9 mouse cellular contexts compared by ENCODE assay signal in the genomic region with DNA sequence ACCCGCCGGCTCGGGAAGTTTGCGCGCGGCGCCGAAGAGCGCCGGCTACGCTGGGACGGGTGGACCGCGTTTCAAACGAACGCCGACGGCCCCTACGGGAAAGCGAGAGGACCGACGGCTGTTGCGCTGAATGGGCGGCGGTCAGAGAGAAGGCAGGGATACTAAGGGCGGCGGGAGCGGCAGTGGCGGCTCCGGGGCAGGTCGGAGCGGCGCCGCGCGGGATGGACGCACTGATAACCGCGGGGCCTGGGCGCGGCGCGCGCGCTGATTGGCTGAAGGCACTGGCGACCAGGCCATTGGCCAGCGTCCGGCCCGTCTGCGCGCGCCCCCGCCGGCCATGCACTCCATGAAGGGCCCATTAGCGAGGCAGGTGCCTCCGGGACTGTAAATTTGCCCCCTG. TPM values are rescaled to one million over a fixed set of nuclear protein-coding genes. Genes with fewer than 3 reads are reported as not detected.
A peak's percentile ranks its signal among the peaks of the same experiment; 100 is the strongest.
DNase-seq lines count a peak whose midpoint lies in the region; ATAC-seq and TF ChIP-seq lines count a peak whose summit lies in the region.
"Had no signal": no experiment of that assay in that cellular context is flagged by ENCODE, and none has a peak within 500 bp of the region (broad histone marks: within the 10 kb centered on the region; RNA-seq: fewer than 3 reads in every experiment).

TSS of gene Nkx6-2 (minus strand) at position 203 of the 400 bp plus-strand sequence.

- peak within 1 kb of the TSS; percentile 63 for H3K9ac ChIP-seq in ES-Bruce4 (ENCODE audit: low read depth, poor library complexity, severe bottlenecking)
- peak within 1 kb of the TSS; percentile 33; the same call in 1 of the 2 replicates for H3K9ac ChIP-seq in forebrain, embryonic 11.5 days (ENCODE audit: low read length)
- H3K9ac ChIP-seq in midbrain, embryonic 15.5 days, result no peak within 1 kb of the TSS

- H3K4me1 ChIP-seq in ES-Bruce4 (ENCODE audit: control insufficient read depth, insufficient read depth, low read length), result peaks cover 8% of the 10 kb centered on the region
- H3K4me1 ChIP-seq in forebrain, embryonic 11.5 days (replicated peaks; ENCODE audit: control insufficient read depth, insufficient read depth, low read length), result peaks cover 19% of the 10 kb centered on the region
- H3K4me1 ChIP-seq in midbrain, embryonic 15.5 days, result peaks cover 31% of the 10 kb centered on the region

- TF ChIP-seq EP300 in ES-Bruce4 (IDR thresholded peaks at IDR 0.05; ENCODE audit: insufficient read depth, low read depth, low read length), result no peak

- peak; percentile 88 for ATAC-seq in forebrain, embryonic 11.5 days (replicated peaks; ENCODE audit: low FRiP score)
- ATAC-seq in midbrain, embryonic 15.5 days (replicated peaks), result no peak

- WGBS in forebrain, embryonic 11.5 days, result 1% methylated on average over 56 of the region's 56 CpGs
- under 1% methylated on average over 56 of the region's 56 CpGs for WGBS in midbrain, embryonic 15.5 days

- intact Hi-C loops in left cerebral cortex, postnatal 25 days (cut with DNase I), result loop anchor here (5.0 kb wide), 1 partner anchor 90 kb away; no protein-coding TSS in a partner anchor

- H3K36me3 ChIP-seq in ES-Bruce4 (ENCODE audit: control insufficient read depth, insufficient read depth, low read length, poor library complexity, severe bottlenecking), result no peaks in the 10 kb centered on the region
- H3K36me3 ChIP-seq in forebrain, embryonic 11.5 days (ENCODE audit: control insufficient read depth, insufficient read depth, low read length), result no peaks in the 10 kb centered on the region
- no peaks in the 10 kb centered on the region for H3K36me3 ChIP-seq in midbrain, embryonic 15.5 days (replicated peaks)

- H3K27ac ChIP-seq in ES-Bruce4 (ENCODE audit: insufficient read depth, low read length), result no peak within 1 kb of the TSS
- H3K27ac ChIP-seq in forebrain, embryonic 11.5 days (ENCODE audit: low read depth, low read length), result no peak within 1 kb of the TSS
- H3K27ac ChIP-seq in midbrain, embryonic 15.5 days, result no peak within 1 kb of the TSS

- DNase-seq in Muller cell, postnatal 12 days (ENCODE audit: inconsistent ontology term), result peak; percentile 62
- peak; percentile 83 for DNase-seq in forebrain, embryonic 11.5 days (ENCODE audit: low spot score)
- DNase-seq in heart, postnatal 4 days, result peak; percentile 60
- DNase-seq in left cerebral cortex, postnatal 25 days (ENCODE audit: low spot score in 2 of 2), result peak; percentile 29 to 34
- no peak for DNase-seq in spleen, postnatal 14 days (ENCODE audit: low spot score in 2 of 2)

- no peaks in the 10 kb centered on the region for H3K9me3 ChIP-seq in ES-Bruce4 (replicated peaks; ENCODE audit: control insufficient read depth, insufficient read depth, low read length, poor library complexity, severe bottlenecking)
- H3K9me3 ChIP-seq in forebrain, embryonic 11.5 days (ENCODE audit: control insufficient read depth, low read length), result no peaks in the 10 kb centered on the region
- H3K9me3 ChIP-seq in midbrain, embryonic 15.5 days, result no peaks in the 10 kb centered on the region

- no peak for TF ChIP-seq CTCF in ES-Bruce4 (IDR thresholded peaks at IDR 0.05; ENCODE audit: low read depth, low read length)

- H3K4me2 ChIP-seq in forebrain, embryonic 11.5 days (ENCODE audit: low read depth, low read length, severe bottlenecking), result peak within 1 kb of the TSS; percentile 59
- peak within 1 kb of the TSS; percentile 41 for H3K4me2 ChIP-seq in midbrain, embryonic 15.5 days

- peak within 1 kb of the TSS; percentile 70 for H3K4me3 ChIP-seq in ES-Bruce4 (ENCODE audit: low read depth, low read length)
- peak within 1 kb of the TSS; percentile 40 for H3K4me3 ChIP-seq in forebrain, embryonic 11.5 days (ENCODE audit: low read depth, low read length)
- peak within 1 kb of the TSS; percentile 31 for H3K4me3 ChIP-seq in midbrain, embryonic 15.5 days
- H3K4me3 ChIP-seq: myocyte had no signal

- TF ChIP-seq POLR2A in ES-Bruce4 (IDR thresholded peaks at IDR 0.05; ENCODE audit: insufficient read depth, low read length), result no peak

- H3K27me3 ChIP-seq in ES-Bruce4 (ENCODE audit: control insufficient read depth, insufficient read depth, low read length, poor library complexity, severe bottlenecking), result peaks cover 4% of the 10 kb centered on the region; the same call in 1 of the 2 replicates
- H3K27me3 ChIP-seq in forebrain, embryonic 11.5 days (ENCODE audit: control insufficient read depth, insufficient read depth, low read length), result peaks cover 94% of the 10 kb centered on the region
- H3K27me3 ChIP-seq in midbrain, embryonic 15.5 days (replicated peaks), result peaks cover 93% of the 10 kb centered on the region

RNA-seq across cellular contexts. Expression of gene Nkx6-2, which starts in this region (rescaled TPM):
- 1.2 and 1.4 TPM in 2 replicates for polyA plus RNA-seq in ES-Bruce4 (2011; ENCODE audit: insufficient read depth, insufficient read length, low read depth, missing spikeins)
- polyA plus RNA-seq in forebrain, embryonic 11.5 days (2014; fragmentation: Nextera tagmentation; extraction: Ambion mirVana), result 6.4 and 7.2 TPM in 2 replicates
- total RNA-seq in heart, postnatal 4 days (2021), result under 1 TPM in 1 of 2 experiments, not detected in 1; 0.14 TPM
- total RNA-seq in left cerebral cortex, postnatal 25 days (2021), result 1 to 10 TPM; 6.8 to 7.8 TPM
- polyA plus RNA-seq in midbrain, embryonic 15.5 days (2015; fragmentation: Nextera tagmentation; extraction: Ambion mirVana), result 3.9 and 7.2 TPM in 2 replicates
- total RNA-seq: common myeloid progenitor, adult 5-6 weeks had no signal
- polyA plus RNA-seq: myocyte had no signal

Comparison
In these comparisons a context has a peak if more than half of its experiments do, and no peak if none do; other contexts are left out.
1. RNA of gene Nkx6-2 (total RNA-seq): 6.8 to 7.8 TPM in left cerebral cortex, postnatal 25 days; 0.14 TPM in heart, postnatal 4 days; every median in the first group is over 4 times any median in the second.
2. Peak in DNase-seq in heart, postnatal 4 days; RNA of the gene not detected or under 1 TPM.
3. DNase-seq: peak in Muller cell, postnatal 12 days (single experiment), forebrain, embryonic 11.5 days (single experiment) and left cerebral cortex, postnatal 25 days (2 of 2); none in spleen, postnatal 14 days (0 of 2).
4. Peak in every context shown above with its lines, with median percentiles within 50 percentile points of each other: H3K4me3 ChIP-seq.